Mouse (Mus musculus) midbrain, embryonic 10.5 days (tissue): ENCODE data around the gene Mettl26. TPM values are rescaled to one million over a fixed set of nuclear protein-coding genes. Genes with fewer than 3 reads are reported as not detected.

Experiments used
- DNase-seq: peaks from one replicate; pipeline ENCODE4 v3.0.0-alpha.2; 2017; ENCODE audit warnings: low spot score
- H3K27ac ChIP-seq: fragments of 300-500 bp; sonication (generic); replicated peaks from 2 replicates; pipeline ENCODE4 v1.5.1; 2016; ENCODE audit warnings: mild to moderate bottlenecking
- H3K27me3 ChIP-seq: fragments of 300-500 bp; sonication (generic); 2 replicates; pipeline ENCODE4 v1.6.1; 2016; ENCODE audit warnings: low read depth, mild to moderate bottlenecking; ENCODE audit not compliant: poor library complexity, severe bottlenecking
- H3K36me3 ChIP-seq: fragments of 300-500 bp; sonication (generic); 2 replicates; pipeline ENCODE4 v1.6.1; 2016; ENCODE audit warnings: mild to moderate bottlenecking, moderate library complexity
- H3K4me1 ChIP-seq: fragments of 300-500 bp; sonication (generic); 2 replicates; pipeline ENCODE4 v1.6.1; 2016
- H3K4me3 ChIP-seq: fragments of 300-500 bp; sonication (generic); 2 replicates; pipeline ENCODE4 v1.5.1; 2016; ENCODE audit warnings: mild to moderate bottlenecking, moderate library complexity
- H3K9me3 ChIP-seq: fragments of 300-500 bp; sonication (generic); replicated peaks from 2 replicates; pipeline ENCODE4 v1.6.1; 2016; ENCODE audit warnings: mild to moderate bottlenecking
- WGBS: fragments of 180-500 bp; shearing (Covaris S2); methylation state at CpG from one replicate; pipeline ENCODE4 v1.1.7; 2016; 5-methylcytosine and 5-hydroxymethylcytosine counted together
- polyA plus RNA-seq: library from polyadenylated mRNA; unstranded; fragments of >200 nt; fragmentation: Nextera tagmentation; extraction: Ambion mirVana; gene quantifications from 2 replicates; pipeline ENCODE4 v1.2.1, GENCODE M21; 2016

Mettl26 gene
- polyA plus RNA-seq, 1 experiment from 2014 or later, result 80.4 TPM

GRCm38 (mm10) chr17:25876347-25876915 is 1.6 kb downstream of the Mettl26 start:
- H3K27ac ChIP-seq, result peak overlapping the region; percentile 93
- WGBS, result 56% methylated on average over 10 of the region's 10 CpGs
- H3K36me3 ChIP-seq, result peaks cover 32% of the 10 kb centered on the region
- H3K4me3 ChIP-seq, result peak overlapping the region; percentile 81
- no peak for DNase-seq
- H3K9me3 ChIP-seq, result no peaks in the 10 kb centered on the region
- H3K27me3 ChIP-seq, result no peaks in the 10 kb centered on the region
- peaks cover 78% of the 10 kb centered on the region for H3K4me1 ChIP-seq

GRCm38 (mm10) chr17:25877025-25877424 is 2.2 kb downstream of the Mettl26 start:
- peak overlapping the region; percentile 81 for H3K4me3 ChIP-seq
- H3K4me1 ChIP-seq, result peaks cover 84% of the 10 kb centered on the region
- no peak overlapping the region for H3K27ac ChIP-seq
- no peak for DNase-seq
- 91% methylated on average over 3 of the region's 3 CpGs for WGBS
- H3K27me3 ChIP-seq, result no peaks in the 10 kb centered on the region
- H3K36me3 ChIP-seq, result peaks cover 32% of the 10 kb centered on the region
- no peaks in the 10 kb centered on the region for H3K9me3 ChIP-seq

GRCm38 (mm10) chr17:25877741-25878610 is 3.1 kb downstream of the Mettl26 start:
- DNase-seq, result no peak
- Histone ChIP-seq H3K9me3 (no peaks in the 10 kb centered on the region), H3K27me3 (no peaks in the 10 kb centered on the region), H3K36me3 (peaks cover 41% of the 10 kb centered on the region), H3K4me1 (peaks cover 90% of the 10 kb centered on the region), H3K27ac (peak overlapping the region; percentile 90; the same call in 1 of the 2 replicates), H3K4me3 (peak overlapping the region; percentile 20; the same call in 1 of the 2 replicates)
- 93% methylated on average over 32 of the region's 32 CpGs for WGBS

- no peaks in the 10 kb centered on the region for H3K27me3 ChIP-seq
- peaks cover 97% of the 10 kb centered on the region for H3K4me1 ChIP-seq
- H3K4me3 ChIP-seq, result peak overlapping the region; percentile 30
- H3K36me3 ChIP-seq, result peaks cover 48% of the 10 kb centered on the region
- peak overlapping the region; percentile 90 for H3K27ac ChIP-seq
- no peak for DNase-seq
- WGBS, result 88% methylated on average over 19 of the region's 19 CpGs
- H3K9me3 ChIP-seq, result no peaks in the 10 kb centered on the region
Measured at GRCm38 (mm10) chr17:25878611-25879180, 3.8 kb downstream of the Mettl26 start.

GRCm38 (mm10) chr17:25879261-25879660 is 4.4 kb downstream of the Mettl26 start:
- peak overlapping the region; percentile 90 for H3K27ac ChIP-seq
- H3K27me3 ChIP-seq, result no peaks in the 10 kb centered on the region
- 40% methylated on average over 4 of the region's 4 CpGs for WGBS
- peak overlapping the region; percentile 30 for H3K4me3 ChIP-seq
- peak; percentile 66 for DNase-seq
- H3K4me1 ChIP-seq, result peaks cover 97% of the 10 kb centered on the region
- peaks cover 54% of the 10 kb centered on the region for H3K36me3 ChIP-seq
- H3K9me3 ChIP-seq, result no peaks in the 10 kb centered on the region

- H3K27me3 ChIP-seq, result no peaks in the 10 kb centered on the region
- DNase-seq, result no peak
- peaks cover 58% of the 10 kb centered on the region for H3K36me3 ChIP-seq
- no peaks in the 10 kb centered on the region for H3K9me3 ChIP-seq
- 66% methylated on average over 8 of the region's 8 CpGs for WGBS
- peak overlapping the region; percentile 30 for H3K4me3 ChIP-seq
- H3K27ac ChIP-seq, result peak overlapping the region; percentile 90
- H3K4me1 ChIP-seq, result peaks cover 98% of the 10 kb centered on the region
Measured at GRCm38 (mm10) chr17:25879750-25880149, 4.9 kb downstream of the Mettl26 start.

GRCm38 (mm10) chr17:25880196-25880910 is 5.5 kb downstream of the Mettl26 start, which contains the start of gene Wfikkn1:
TSS of gene Wfikkn1 (minus strand) at chr17:25880858.
- H3K9me3 ChIP-seq, result no peaks in the 10 kb centered on the region
- WGBS, result 14% methylated on average over 5 of the region's 5 CpGs
- H3K27me3 ChIP-seq, result no peaks in the 10 kb centered on the region
- peaks cover 97% of the 10 kb centered on the region for H3K4me1 ChIP-seq
- peaks cover 63% of the 10 kb centered on the region for H3K36me3 ChIP-seq
- DNase-seq, result peak; percentile 73
- H3K4me3 ChIP-seq, result peak within 1 kb of the TSS; percentile 30
- peak within 1 kb of the TSS; percentile 90 for H3K27ac ChIP-seq

GRCm38 (mm10) chr17:25880913-25881641 is 6.2 kb downstream of the Mettl26 start:
- peaks cover 63% of the 10 kb centered on the region for H3K36me3 ChIP-seq
- peak overlapping the region; percentile 30 for H3K4me3 ChIP-seq
- DNase-seq, result peak; percentile 83

GRCm38 (mm10) chr17:25881691-25882090 is 6.8 kb downstream of the Mettl26 start:
- 13% methylated on average over 4 of the region's 4 CpGs for WGBS
- peak; percentile 68 for DNase-seq
- Histone ChIP-seq H3K4me3 (peak overlapping the region; percentile 30), H3K27me3 (no peaks in the 10 kb centered on the region), H3K9me3 (no peaks in the 10 kb centered on the region), H3K27ac (peak overlapping the region; percentile 90), H3K36me3 (peaks cover 60% of the 10 kb centered on the region), H3K4me1 (peaks cover 92% of the 10 kb centered on the region)

More at GRCm38 (mm10) chr17:25880913-25881641, 6.2 kb downstream of the Mettl26 start:
- no peaks in the 10 kb centered on the region for H3K27me3 ChIP-seq
- peaks cover 97% of the 10 kb centered on the region for H3K4me1 ChIP-seq
- H3K27ac ChIP-seq, result peak overlapping the region; percentile 90
- WGBS, result under 1% methylated on average over 5 of the region's 5 CpGs
- no peaks in the 10 kb centered on the region for H3K9me3 ChIP-seq

GRCm38 (mm10) chr17:25882306-25882705 is 7.4 kb downstream of the Mettl26 start:
- DNase-seq, result no peak
- 23% methylated on average over 5 of the region's 5 CpGs for WGBS
- peak overlapping the region; percentile 90 for H3K27ac ChIP-seq
- H3K4me1 ChIP-seq, result peaks cover 86% of the 10 kb centered on the region
- peak overlapping the region; percentile 30 for H3K4me3 ChIP-seq
- H3K27me3 ChIP-seq, result no peaks in the 10 kb centered on the region
- no peaks in the 10 kb centered on the region for H3K9me3 ChIP-seq
- peaks cover 55% of the 10 kb centered on the region for H3K36me3 ChIP-seq

- WGBS, result 83% methylated on average over 8 of the region's 8 CpGs
- peaks cover 53% of the 10 kb centered on the region for H3K36me3 ChIP-seq
- no peak for DNase-seq
- no peaks in the 10 kb centered on the region for H3K27me3 ChIP-seq
- peaks cover 76% of the 10 kb centered on the region for H3K4me1 ChIP-seq
- H3K4me3 ChIP-seq, result 0 out of 2 replicates have a peak overlapping the region, but pooled peaks have one; percentile 7
- no peaks in the 10 kb centered on the region for H3K9me3 ChIP-seq
- H3K27ac ChIP-seq, result peak overlapping the region; percentile 90
Measured at GRCm38 (mm10) chr17:25883268-25883667, 8.4 kb downstream of the Mettl26 start.
